Mouse (Mus musculus) megakaryocyte, embryonic 14.5 days (primary cell): Measurements from ENCODE around the gene Tead1.

Experiments
- FLI1 ChIP-seq: IDR thresholded peaks from 2 replicates; pipeline ENCODE4 v1.6.1; 2012; ENCODE audit warnings: low read length, inconsistent platforms, mixed read lengths
- GATA1 ChIP-seq: IDR thresholded peaks from 3 replicates; pipeline ENCODE4 v1.6.1; 2012; ENCODE audit warnings: mixed read lengths, low read length, inconsistent platforms, borderline replicate concordance

DNA sequence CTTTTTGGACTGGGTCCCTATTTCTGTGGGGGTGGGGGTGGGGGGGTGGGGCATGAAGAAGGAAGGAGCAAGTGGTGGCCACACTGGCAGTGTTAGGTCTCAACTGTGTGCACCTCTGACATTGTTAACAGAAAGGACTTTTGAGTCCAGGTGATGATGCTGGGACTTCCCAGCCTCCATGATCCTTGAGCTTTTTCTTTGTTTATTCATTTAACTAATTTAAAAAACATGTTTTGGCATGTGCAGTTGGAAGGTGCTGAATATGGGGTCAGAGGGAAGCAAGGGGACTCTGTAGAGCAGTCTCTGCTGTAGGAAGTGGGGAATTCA is 149.5 kb downstream of the Tead1 start:
- TF ChIP-seq GATA1 (no peak), FLI1 (no peak)
